Mouse (Mus musculus) stomach, postnatal 0 days (tissue): Measurements from ENCODE around the gene Pla2g3. TPM values are rescaled to one million over a fixed set of nuclear protein-coding genes. Genes with fewer than 3 reads are reported as not detected.

Source experiments
- ATAC-seq: fragments of 200-750 bp; cut with Nextera tagmentation; 2 replicates; pipeline ENCODE4 v1.8.0; 2017; ENCODE audit not compliant: low FRiP score, low TSS enrichment
- DNase-seq: peaks from one replicate; pipeline ENCODE4 v3.0.0-alpha.2; 2016; ENCODE audit warnings: low spot score
- H3K27ac ChIP-seq: fragments of 300-500 bp; sonication (generic); replicated peaks from 2 replicates; pipeline ENCODE4 v1.5.1; 2014; ENCODE audit warnings: mild to moderate bottlenecking, control low read depth
- H3K27me3 ChIP-seq: fragments of 300-500 bp; sonication (generic); 2 replicates; pipeline ENCODE4 v1.6.1; 2014; ENCODE audit warnings: low read length; ENCODE audit not compliant: control insufficient read depth, insufficient read depth
- H3K36me3 ChIP-seq: fragments of 300-500 bp; sonication (generic); 2 replicates; pipeline ENCODE4 v1.6.1; 2014; ENCODE audit warnings: low read length, mixed read lengths; ENCODE audit not compliant: control insufficient read depth, insufficient read depth
- H3K4me1 ChIP-seq: fragments of 300-500 bp; sonication (generic); replicated peaks from 2 replicates; pipeline ENCODE4 v1.6.1; 2014; ENCODE audit warnings: antibody characterized with exemption; ENCODE audit not compliant: control insufficient read depth, insufficient read depth
- H3K4me2 ChIP-seq: fragments of 300-500 bp; sonication (generic); replicated peaks from 2 replicates; pipeline ENCODE4 v1.6.1; 2014; ENCODE audit warnings: low read depth, mild to moderate bottlenecking, control low read depth, moderate library complexity
- H3K4me3 ChIP-seq: fragments of 300-500 bp; sonication (generic); 2 replicates; pipeline ENCODE4 v1.5.1; 2014; ENCODE audit warnings: low read depth, low read length, control low read depth
- H3K9ac ChIP-seq: fragments of 300-500 bp; sonication (generic); 2 replicates; pipeline ENCODE4 v1.6.1; 2014; ENCODE audit warnings: mild to moderate bottlenecking, low read length, control low read depth, mixed read lengths
- H3K9me3 ChIP-seq: fragments of 300-500 bp; sonication (generic); 2 replicates; pipeline ENCODE4 v1.6.1; 2016; ENCODE audit warnings: low read length; ENCODE audit not compliant: control insufficient read depth
- CTCF ChIP-seq: IDR thresholded peaks from 2 replicates; pipeline ENCODE4 v1.5.1; 2016; ENCODE audit warnings: antibody characterized with exemption, low read depth, mild to moderate bottlenecking, moderate library complexity
- EP300 ChIP-seq: optimal IDR thresholded peaks from 2 replicates; pipeline ENCODE3; 2016; ENCODE audit warnings: antibody characterized with exemption
- WGBS: fragments of 180-500 bp; shearing (Covaris S2); extraction: QIAGEN DNeasy Blood & Tissue Kit; methylation state at CpG from one replicate; pipeline ENCODE4 v1.1.7; 2014; 5-methylcytosine and 5-hydroxymethylcytosine counted together
- polyA plus RNA-seq: library from polyadenylated mRNA; unstranded; fragments of >200 nt; fragmentation: Nextera tagmentation; extraction: Ambion mirVana; gene quantifications from 2 replicates; pipeline ENCODE4 v1.2.1, GENCODE M21; 2015

The Pla2g3 gene
- polyA plus RNA-seq, 1 experiment from 2014 or later: 9.4 TPM

GRCm38 (mm10) chr11:3519756-3520398, 31.8 kb downstream of the Pla2g3 start:
- no peak overlapping the region for H3K4me2 ChIP-seq
- peak overlapping the region; percentile 41 for H3K27ac ChIP-seq
- peaks cover 9% of the 10 kb centered on the region for H3K4me1 ChIP-seq
- DNase-seq: no peak
- H3K36me3 ChIP-seq: peaks cover 38% of the 10 kb centered on the region
- WGBS: 67% methylated on average over 11 of the region's 11 CpGs
- no peak for ATAC-seq
- TF ChIP-seq CTCF: no peak
- TF ChIP-seq EP300: no peak
- no peaks in the 10 kb centered on the region for H3K27me3 ChIP-seq
- no peaks in the 10 kb centered on the region for H3K9me3 ChIP-seq
- no peak overlapping the region for H3K9ac ChIP-seq
- H3K4me3 ChIP-seq: no peak overlapping the region

DNA sequence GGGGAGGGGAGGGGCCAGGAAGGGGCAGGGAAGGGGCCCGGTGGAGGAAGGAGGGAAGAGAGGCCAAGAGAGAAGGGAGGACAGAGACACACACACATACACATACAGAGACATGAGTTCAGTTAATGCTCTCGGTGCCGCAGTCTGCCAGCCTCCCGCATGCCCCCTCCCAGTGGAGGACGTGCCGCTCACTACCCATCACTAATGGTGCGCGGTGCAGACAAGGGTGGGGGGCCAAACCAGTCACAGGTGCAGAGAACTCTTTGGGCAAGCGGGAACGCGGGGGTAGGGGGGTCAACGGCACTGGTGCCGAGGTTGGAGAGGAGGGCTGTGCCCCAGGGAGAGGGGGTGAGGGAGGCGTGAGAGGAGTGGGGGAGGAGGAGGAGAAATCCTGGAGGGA, 32.8 kb downstream of the Pla2g3 start:
- TF ChIP-seq EP300 (no peak), CTCF (no peak)
- WGBS: 78% methylated on average over 14 of the region's 14 CpGs
- H3K9ac ChIP-seq: no peak overlapping the region
- H3K4me2 ChIP-seq: no peak overlapping the region
- H3K27ac ChIP-seq: no peak overlapping the region; the same call in 1 of the 2 replicates
- H3K9me3 ChIP-seq: no peaks in the 10 kb centered on the region
- peaks cover 9% of the 10 kb centered on the region for H3K4me1 ChIP-seq
- no peak for ATAC-seq
- no peak for DNase-seq
- H3K27me3 ChIP-seq: no peaks in the 10 kb centered on the region
- H3K36me3 ChIP-seq: peaks cover 46% of the 10 kb centered on the region
- no peak overlapping the region for H3K4me3 ChIP-seq

- 80% methylated on average over 23 of the region's 23 CpGs for WGBS
- no peak for TF ChIP-seq CTCF
- no peak for TF ChIP-seq EP300
- Histone ChIP-seq H3K27me3 (no peaks in the 10 kb centered on the region), H3K9ac (no peak overlapping the region), H3K4me1 (peaks cover 9% of the 10 kb centered on the region), H3K4me2 (no peak overlapping the region), H3K27ac (no peak overlapping the region), H3K9me3 (no peaks in the 10 kb centered on the region), H3K36me3 (peaks cover 51% of the 10 kb centered on the region), H3K4me3 (no peak overlapping the region)
- ATAC-seq: no peak
- DNase-seq: no peak
These were observed 33.5 kb downstream of the Pla2g3 start for GRCm38 (mm10) chr11:3521339-3522224.

GRCm38 (mm10) chr11:3522285-3523000, 34.4 kb downstream of the Pla2g3 start:
- no peak overlapping the region for H3K9ac ChIP-seq
- 90% methylated on average over 17 of the region's 17 CpGs for WGBS
- H3K36me3 ChIP-seq: peaks cover 54% of the 10 kb centered on the region
- ATAC-seq: no peak
- TF ChIP-seq EP300: no peak
- no peak for TF ChIP-seq CTCF
- DNase-seq: no peak
- H3K4me2 ChIP-seq: no peak overlapping the region
- H3K27me3 ChIP-seq: no peaks in the 10 kb centered on the region
- H3K9me3 ChIP-seq: no peaks in the 10 kb centered on the region
- H3K4me3 ChIP-seq: no peak overlapping the region
- no peak overlapping the region for H3K27ac ChIP-seq
- H3K4me1 ChIP-seq: peaks cover 1% of the 10 kb centered on the region; the same call in 1 of the 2 replicates

GRCm38 (mm10) chr11:3523840-3524582, 35.9 kb downstream of the Pla2g3 start:
- ATAC-seq: no peak
- Histone ChIP-seq H3K9me3 (no peaks in the 10 kb centered on the region), H3K4me3 (no peak overlapping the region), H3K9ac (no peak overlapping the region), H3K36me3 (peaks cover 59% of the 10 kb centered on the region), H3K4me1 (no peaks in the 10 kb centered on the region), H3K4me2 (no peak overlapping the region), H3K27me3 (no peaks in the 10 kb centered on the region), H3K27ac (no peak overlapping the region)
- TF ChIP-seq CTCF: no peak
- TF ChIP-seq EP300: no peak
- no peak for DNase-seq
- WGBS: 88% methylated on average over 7 of the region's 7 CpGs
